ENCODE assay signal across 17 mouse cellular contexts in the genomic region with DNA sequence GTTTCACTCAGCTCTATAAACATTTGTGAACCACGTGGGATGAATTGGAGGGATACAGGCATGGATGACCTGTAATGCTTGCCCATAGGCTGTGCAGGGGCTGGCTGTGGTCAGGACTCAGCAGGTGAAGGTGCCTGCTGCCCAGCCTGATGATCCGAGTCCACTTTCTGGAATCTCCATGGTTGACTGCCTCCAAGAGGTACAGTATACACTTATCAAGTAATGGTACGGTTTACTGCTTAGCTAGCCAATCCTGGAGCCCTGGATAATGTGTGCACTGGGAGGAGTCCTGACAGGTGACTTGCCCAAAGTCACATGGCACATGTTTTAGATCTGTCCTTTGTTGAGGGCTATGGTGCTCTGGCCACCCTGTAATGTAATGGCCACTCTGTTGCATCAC. TPM values are rescaled to one million over a fixed set of nuclear protein-coding genes. Genes with fewer than 3 reads are reported as not detected.
"Had no signal": no experiment of that assay in that cellular context is flagged by ENCODE, and none has a peak within 500 bp of the region (broad histone marks: within the 10 kb centered on the region; RNA-seq: fewer than 3 reads in every experiment).

No protein-coding gene starts in this region.

- H3K36me3 ChIP-seq: limb, embryonic 12.5 days; liver, embryonic 13.5 days; lung, embryonic 15.5 days; midbrain, embryonic 15.5 days; neural tube, embryonic 12.5 days had no signal

- H3K9ac ChIP-seq: limb, embryonic 12.5 days; liver, embryonic 13.5 days; liver, postnatal 0 days; lung, embryonic 15.5 days; midbrain, embryonic 15.5 days; neural tube, embryonic 12.5 days had no signal

- H3K27ac ChIP-seq: layer of hippocampus, adult 2 months; limb, embryonic 12.5 days; liver, embryonic 13.5 days; lung, embryonic 15.5 days; macrophage; midbrain, embryonic 15.5 days; neural tube, embryonic 12.5 days had no signal

- H3K4me1 ChIP-seq: limb, embryonic 12.5 days; megakaryocyte, embryonic 14.5 days; midbrain, embryonic 15.5 days; neural tube, embryonic 12.5 days had no signal

- ATAC-seq: liver, postnatal 0 days; midbrain, embryonic 15.5 days had no signal

- H3K27me3 ChIP-seq: lung, embryonic 15.5 days; midbrain, embryonic 15.5 days; neural tube, embryonic 12.5 days had no signal

- H3K4me2 ChIP-seq: limb, embryonic 12.5 days; liver, embryonic 13.5 days; lung, embryonic 15.5 days; midbrain, embryonic 11.5 days; midbrain, embryonic 15.5 days; neural tube, embryonic 12.5 days had no signal

- H3K4me3 ChIP-seq: layer of hippocampus, adult 2 months; limb, embryonic 12.5 days; liver, embryonic 13.5 days; lung, embryonic 15.5 days; megakaryocyte, embryonic 14.5 days; midbrain, embryonic 15.5 days; neural tube, embryonic 12.5 days had no signal

- DNase-seq: liver; liver, embryonic 13.5 days; liver, postnatal 0 days; lung, postnatal 14 days; spleen, adult 18-20 months; thymus, adult 18-20 months; thymus, postnatal 14 days had no signal

- H3K9me3 ChIP-seq: limb, embryonic 12.5 days; liver, embryonic 13.5 days; lung, embryonic 15.5 days; megakaryocyte, embryonic 14.5 days; midbrain, embryonic 15.5 days; neural tube, embryonic 12.5 days had no signal

RNA-seq across cellular contexts. Expression of a gene that starts 8.7 kb away (rescaled TPM):
- total RNA-seq: monocyte, adult 5-6 weeks; neutrophil, adult 5-6 weeks had no signal
- polyA plus RNA-seq: macrophage had no signal
